Mouse (Mus musculus): ENCODE data around the gene Otulin.

DNA sequence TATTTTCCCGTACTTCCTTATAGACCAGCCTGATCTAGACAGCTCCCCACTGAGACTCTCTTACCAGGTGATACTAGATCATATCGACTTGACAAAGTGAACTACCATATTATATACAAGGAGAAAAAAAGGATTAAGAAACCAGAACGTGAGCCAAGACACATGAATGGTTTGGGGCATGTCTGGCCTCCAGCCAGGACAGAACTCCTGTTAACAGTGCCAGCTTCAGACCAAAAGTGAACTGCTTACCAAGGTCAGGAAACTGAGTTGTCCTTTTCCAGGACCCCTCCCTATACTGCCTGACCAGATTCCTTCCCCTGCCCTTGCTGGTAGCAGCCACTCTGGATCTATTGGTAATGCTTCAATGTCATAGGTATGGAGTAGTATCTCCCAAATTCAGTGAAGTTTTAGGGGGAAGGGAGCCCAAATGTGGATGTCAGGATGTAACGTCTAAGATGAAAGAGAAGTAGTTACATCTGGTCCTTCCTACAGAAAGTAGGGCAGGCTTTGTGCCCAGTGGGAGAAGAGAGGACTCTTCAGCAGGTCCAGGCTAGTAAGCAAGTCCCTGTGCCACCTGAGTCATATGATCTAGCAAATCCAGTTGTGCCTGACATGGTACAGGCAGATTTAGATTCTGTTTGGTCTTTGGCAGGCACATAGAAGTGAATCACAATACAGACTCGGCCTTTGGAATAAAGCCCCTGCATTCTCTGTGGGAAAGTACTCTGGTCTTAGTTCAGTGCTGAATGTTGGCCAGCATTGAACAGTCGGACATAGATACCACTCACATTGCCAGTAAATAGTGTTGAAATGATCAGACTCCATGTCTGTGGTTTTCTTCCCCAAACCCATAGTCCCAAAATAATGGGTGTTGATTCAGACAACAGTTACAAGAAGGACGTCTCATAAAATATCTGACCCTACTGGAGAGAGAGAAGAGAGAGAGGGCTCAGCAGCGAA, 3.7 kb upstream of the Otulin start:
- no peak for TF ChIP-seq POLR2A (IDR thresholded peaks at IDR 0.05; ENCODE audit: borderline replicate concordance, extremely low read depth, low read depth, low read length)
- TF ChIP-seq CTCF (IDR thresholded peaks at IDR 0.05; ENCODE audit: insufficient read depth, low read length): no peak

Data from lung, adult 2 months (tissue).